Mouse (Mus musculus): Measurements from ENCODE around the gene Asic5. TPM values are rescaled to one million over a fixed set of nuclear protein-coding genes. Genes with fewer than 3 reads are reported as not detected.

Asic5 gene
- polyA plus RNA-seq, 2 experiments = not detected

- DNase-seq (ENCODE audit: low spot score) = peak; percentile 22
These were observed 75.1 kb downstream of the Asic5 start for GRCm38 (mm10) chr3:82057201-82057600.

GRCm38 (mm10) chr3:82061402-82062180, 79.5 kb downstream of the Asic5 start:
- H3K36me3 ChIP-seq (ENCODE audit: control insufficient read depth, insufficient read depth, low read length) = no peaks in the 10 kb centered on the region
- no peaks in the 10 kb centered on the region for H3K27me3 ChIP-seq (ENCODE audit: control insufficient read depth, insufficient read depth, low read length)
- no peak for ATAC-seq (ENCODE audit: low FRiP score, low read depth)
- DNase-seq (ENCODE audit: low spot score) = no peak
- 44% methylated on average over 9 of the region's 9 CpGs for WGBS
- no peak overlapping the region for H3K4me2 ChIP-seq (replicated peaks; ENCODE audit: low read depth, low read length, severe bottlenecking)
- H3K4me3 ChIP-seq (replicated peaks; ENCODE audit: low read length) = no peak overlapping the region
- no peak overlapping the region for H3K27ac ChIP-seq (replicated peaks; ENCODE audit: low read depth, low read length)
- no peaks in the 10 kb centered on the region for H3K9me3 ChIP-seq (ENCODE audit: control insufficient read depth, low read length)
- H3K4me1 ChIP-seq (ENCODE audit: control insufficient read depth, insufficient read depth, low read length) = no peaks in the 10 kb centered on the region
- TF ChIP-seq POLR2A (IDR thresholded peaks at IDR 0.05; ENCODE audit: borderline replicate concordance, extremely low read depth, insufficient read depth, insufficient read length) = no peak
- no peak overlapping the region for H3K9ac ChIP-seq (ENCODE audit: low read depth, low read length, severe bottlenecking)

More at GRCm38 (mm10) chr3:82057201-82057600, 75.1 kb downstream of the Asic5 start:
- no peak for TF ChIP-seq POLR2A (IDR thresholded peaks at IDR 0.05; ENCODE audit: borderline replicate concordance, extremely low read depth, insufficient read depth, insufficient read length)
- ATAC-seq (ENCODE audit: low FRiP score, low read depth) = 0 out of 2 replicates have a peak, but pooled peaks have one; percentile 34
- Histone ChIP-seq H3K4me3 (replicated peaks; ENCODE audit: low read length) (no peak overlapping the region), H3K9ac (ENCODE audit: low read depth, low read length, severe bottlenecking) (no peak overlapping the region), H3K4me2 (replicated peaks; ENCODE audit: low read depth, low read length, severe bottlenecking) (no peak overlapping the region), H3K4me1 (ENCODE audit: control insufficient read depth, insufficient read depth, low read length) (peaks cover 3% of the 10 kb centered on the region; the same call in 1 of the 2 replicates), H3K36me3 (ENCODE audit: control insufficient read depth, insufficient read depth, low read length) (no peaks in the 10 kb centered on the region), H3K9me3 (ENCODE audit: control insufficient read depth, low read length) (no peaks in the 10 kb centered on the region), H3K27me3 (ENCODE audit: control insufficient read depth, insufficient read depth, low read length) (no peaks in the 10 kb centered on the region), H3K27ac (replicated peaks; ENCODE audit: low read depth, low read length) (no peak overlapping the region)
- WGBS = 40% methylated on average over 5 of the region's 5 CpGs

GRCm38 (mm10) chr3:82067830-82068229, 85.7 kb downstream of the Asic5 start:
- no peak overlapping the region for H3K4me3 ChIP-seq (replicated peaks; ENCODE audit: low read length)
- no peaks in the 10 kb centered on the region for H3K9me3 ChIP-seq (ENCODE audit: control insufficient read depth, low read length)
- DNase-seq (ENCODE audit: low spot score) (no peak), ATAC-seq (ENCODE audit: low FRiP score, low read depth) (no peak)
- H3K27ac ChIP-seq (replicated peaks; ENCODE audit: low read depth, low read length) = no peak overlapping the region
- no peak for TF ChIP-seq POLR2A (IDR thresholded peaks at IDR 0.05; ENCODE audit: borderline replicate concordance, extremely low read depth, insufficient read depth, insufficient read length)
- H3K4me1 ChIP-seq (ENCODE audit: control insufficient read depth, insufficient read depth, low read length) = no peaks in the 10 kb centered on the region
- no peaks in the 10 kb centered on the region for H3K36me3 ChIP-seq (ENCODE audit: control insufficient read depth, insufficient read depth, low read length)
- 0 out of 2 replicates have a peak, but pooled peaks cover 1% of the 10 kb centered on the region for H3K27me3 ChIP-seq (ENCODE audit: control insufficient read depth, insufficient read depth, low read length)
- 57% methylated on average over 5 of the region's 5 CpGs for WGBS
- no peak overlapping the region for H3K9ac ChIP-seq (ENCODE audit: low read depth, low read length, severe bottlenecking)
- H3K4me2 ChIP-seq (replicated peaks; ENCODE audit: low read depth, low read length, severe bottlenecking) = no peak overlapping the region

Other genes starting within 250 kb of the Asic5 start
- gene Ctso, start 49.7 kb upstream of the Asic5 start, polyA plus RNA-seq (2012; rRNA removed) = 6.8 and 7.1 TPM in 2 replicates
- gene Ctso, start 49.7 kb upstream of the Asic5 start, polyA plus RNA-seq (2014; fragmentation: Nextera tagmentation; extraction: Ambion mirVana) = 11.4 and 14.2 TPM in 2 replicates
- 0.03 TPM in 1 of 2 replicates, not detected in the other for gene Tdo2, start 6.1 kb upstream of the Asic5 start, polyA plus RNA-seq (2012; rRNA removed)
- 0.07 TPM in 1 of 2 replicates, not detected in the other for gene Tdo2, start 6.1 kb upstream of the Asic5 start, polyA plus RNA-seq (2014; fragmentation: Nextera tagmentation; extraction: Ambion mirVana)
- 7.2 and 7.4 TPM in 2 replicates for gene Gucy1b1, start 92.4 kb downstream of the Asic5 start, polyA plus RNA-seq (2012; rRNA removed)
- 9.6 and 10.1 TPM in 2 replicates for gene Gucy1b1, start 92.4 kb downstream of the Asic5 start, polyA plus RNA-seq (2014; fragmentation: Nextera tagmentation; extraction: Ambion mirVana)
- 6.7 and 6.9 TPM in 2 replicates for gene Gucy1a1, start 163.5 kb downstream of the Asic5 start, polyA plus RNA-seq (2012; rRNA removed)
- gene Gucy1a1, start 163.5 kb downstream of the Asic5 start, polyA plus RNA-seq (2014; fragmentation: Nextera tagmentation; extraction: Ambion mirVana) = 12.3 and 15.8 TPM in 2 replicates